Mouse (Mus musculus) forebrain, embryonic 16.5 days (tissue): ENCODE measurements around the gene Scg5. TPM values are rescaled to one million over a fixed set of nuclear protein-coding genes. Genes with fewer than 3 reads are reported as not detected.

Experiments used
- ATAC-seq: fragments of 200-750 bp; cut with Nextera tagmentation; 2 replicates; pipeline ENCODE4 v1.8.0; 2017; ENCODE audit warnings: mild to moderate bottlenecking, moderate library complexity
- H3K27ac ChIP-seq: fragments of 300-500 bp; sonication (generic); 2 replicates; pipeline ENCODE4 v1.5.1; 2014; ENCODE audit warnings: low read length, control low read depth
- H3K27me3 ChIP-seq: fragments of 300-500 bp; sonication (generic); replicated peaks from 2 replicates; pipeline ENCODE4 v1.6.1; 2014; ENCODE audit warnings: low read length; ENCODE audit not compliant: control insufficient read depth, insufficient read depth
- H3K36me3 ChIP-seq: fragments of 300-500 bp; sonication (generic); 2 replicates; pipeline ENCODE4 v1.6.1; 2014; ENCODE audit not compliant: control insufficient read depth, insufficient read depth
- H3K4me1 ChIP-seq: fragments of 300-500 bp; sonication (generic); replicated peaks from 2 replicates; pipeline ENCODE4 v1.6.1; 2014; ENCODE audit warnings: low read length; ENCODE audit not compliant: control insufficient read depth, insufficient read depth
- H3K4me2 ChIP-seq: fragments of 300-500 bp; sonication (generic); 2 replicates; pipeline ENCODE4 v1.6.1; 2014; ENCODE audit warnings: mild to moderate bottlenecking, low read length, control low read depth
- H3K4me3 ChIP-seq: fragments of 300-500 bp; sonication (generic); replicated peaks from 2 replicates; pipeline ENCODE4 v1.5.1; 2014; ENCODE audit warnings: mild to moderate bottlenecking, low read length, control low read depth
- H3K9ac ChIP-seq: fragments of 300-500 bp; sonication (generic); replicated peaks from 2 replicates; pipeline ENCODE4 v1.6.1; 2014; ENCODE audit warnings: low read depth, low read length, control low read depth
- H3K9me3 ChIP-seq: fragments of 300-500 bp; sonication (generic); 2 replicates; pipeline ENCODE4 v1.6.1; 2016; ENCODE audit warnings: low read length; ENCODE audit not compliant: control insufficient read depth
- WGBS: fragments of 180-500 bp; shearing (Covaris S2); extraction: QIAGEN DNeasy Blood & Tissue Kit; methylation state at CpG from one replicate; pipeline ENCODE4 v1.1.7; 2014; 5-methylcytosine and 5-hydroxymethylcytosine counted together
- polyA plus RNA-seq: library from polyadenylated mRNA; unstranded; fragments of >200 nt; fragmentation: Nextera tagmentation; extraction: Ambion mirVana; gene quantifications from 2 replicates; pipeline ENCODE4 v1.2.1, GENCODE M21; 2015

The Scg5 gene
- polyA plus RNA-seq, result 205 and 220 TPM in 2 replicates

- Histone ChIP-seq H3K27ac (peak within 1 kb of the TSS; percentile 99), H3K36me3 (no peaks in the 10 kb centered on the region; the same call in 1 of the 2 replicates), H3K4me3 (peak within 1 kb of the TSS; percentile 73), H3K27me3 (no peaks in the 10 kb centered on the region), H3K9me3 (no peaks in the 10 kb centered on the region), H3K4me1 (peaks cover 40% of the 10 kb centered on the region), H3K9ac (peak within 1 kb of the TSS; percentile 91), H3K4me2 (peak within 1 kb of the TSS; percentile 71)
- ATAC-seq, result peak; percentile 95
- WGBS, result 9% methylated on average over 23 of the region's 23 CpGs
These were observed at the start of gene Scg5 for GRCm38 (mm10) chr2:113828943-113829882. Gene Scg5 (minus strand): TSS chr2:113829121.

GRCm38 (mm10) chr2:113870115-113870514 lies 41.2 kb upstream of the Scg5 start:
- no peak overlapping the region for H3K4me2 ChIP-seq
- no peaks in the 10 kb centered on the region for H3K27me3 ChIP-seq
- ATAC-seq, result no peak
- H3K4me3 ChIP-seq, result no peak overlapping the region
- 87% methylated on average over 1 of the region's 1 CpGs for WGBS
- no peak overlapping the region for H3K27ac ChIP-seq
- H3K4me1 ChIP-seq, result no peaks in the 10 kb centered on the region
- no peak overlapping the region for H3K9ac ChIP-seq
- no peaks in the 10 kb centered on the region for H3K9me3 ChIP-seq
- H3K36me3 ChIP-seq, result no peaks in the 10 kb centered on the region

- H3K4me3 ChIP-seq, result no peak overlapping the region
- no peaks in the 10 kb centered on the region for H3K9me3 ChIP-seq
- no peaks in the 10 kb centered on the region for H3K36me3 ChIP-seq
- no peaks in the 10 kb centered on the region for H3K27me3 ChIP-seq
- no peak overlapping the region for H3K27ac ChIP-seq
- WGBS, result 78% methylated on average over 4 of the region's 4 CpGs
- no peaks in the 10 kb centered on the region for H3K4me1 ChIP-seq
- no peak overlapping the region for H3K9ac ChIP-seq
- ATAC-seq, result no peak
- H3K4me2 ChIP-seq, result no peak overlapping the region
These were observed 39.5 kb upstream of the Scg5 start for GRCm38 (mm10) chr2:113868404-113868803.

- no peak overlapping the region for H3K4me3 ChIP-seq
- no peak overlapping the region for H3K9ac ChIP-seq
- H3K27ac ChIP-seq, result no peak overlapping the region
- H3K27me3 ChIP-seq, result no peaks in the 10 kb centered on the region
- H3K4me1 ChIP-seq, result no peaks in the 10 kb centered on the region
- H3K9me3 ChIP-seq, result no peaks in the 10 kb centered on the region
- 49% methylated on average over 2 of the region's 2 CpGs for WGBS
- H3K4me2 ChIP-seq, result no peak overlapping the region
- no peak for ATAC-seq
- no peaks in the 10 kb centered on the region for H3K36me3 ChIP-seq
These were observed 37.2 kb upstream of the Scg5 start for GRCm38 (mm10) chr2:113866155-113866554.

GRCm38 (mm10) chr2:113849141-113849540 lies 20.2 kb upstream of the Scg5 start:
- peak; percentile 72 for ATAC-seq
- Histone ChIP-seq H3K36me3 (no peaks in the 10 kb centered on the region), H3K4me3 (peak overlapping the region; percentile 85), H3K27ac (peak overlapping the region; percentile 52), H3K9me3 (no peaks in the 10 kb centered on the region), H3K4me1 (peaks cover 16% of the 10 kb centered on the region), H3K9ac (peak overlapping the region; percentile 70), H3K27me3 (no peaks in the 10 kb centered on the region), H3K4me2 (peak overlapping the region; percentile 94)
- WGBS, result 0% methylated on average over 3 of the region's 3 CpGs

- H3K9me3 ChIP-seq, result no peaks in the 10 kb centered on the region
- peak within 1 kb of the TSS; percentile 85 for H3K4me3 ChIP-seq
- peak within 1 kb of the TSS; percentile 94 for H3K4me2 ChIP-seq
- H3K36me3 ChIP-seq, result no peaks in the 10 kb centered on the region
- peak within 1 kb of the TSS; percentile 84 for H3K27ac ChIP-seq
- H3K4me1 ChIP-seq, result peaks cover 16% of the 10 kb centered on the region
- H3K9ac ChIP-seq, result peak within 1 kb of the TSS; percentile 70
- ATAC-seq, result peak; percentile 97
- H3K27me3 ChIP-seq, result no peaks in the 10 kb centered on the region
- WGBS, result under 1% methylated on average over 48 of the region's 48 CpGs
These were observed 19.6 kb upstream of the Scg5 start, which contains the start of gene Arhgap11a for GRCm38 (mm10) chr2:113848245-113849121. Gene Arhgap11a (minus strand): TSS chr2:113848661.

- Histone ChIP-seq H3K36me3 (no peaks in the 10 kb centered on the region), H3K27me3 (no peaks in the 10 kb centered on the region), H3K4me2 (peak overlapping the region; percentile 94), H3K9ac (peak overlapping the region; percentile 70), H3K4me3 (peak overlapping the region; percentile 85), H3K9me3 (no peaks in the 10 kb centered on the region), H3K4me1 (peaks cover 16% of the 10 kb centered on the region), H3K27ac (no peak overlapping the region)
- no peak for ATAC-seq
- WGBS, result under 1% methylated on average over 24 of the region's 24 CpGs
These were observed 18.8 kb upstream of the Scg5 start for GRCm38 (mm10) chr2:113847678-113848244.

GRCm38 (mm10) chr2:113845081-113845480 lies 16.2 kb upstream of the Scg5 start:
- WGBS, result 63% methylated on average over 4 of the region's 4 CpGs
- Histone ChIP-seq H3K4me1 (peaks cover 16% of the 10 kb centered on the region), H3K9me3 (no peaks in the 10 kb centered on the region), H3K4me3 (no peak overlapping the region), H3K4me2 (no peak overlapping the region), H3K27me3 (no peaks in the 10 kb centered on the region), H3K27ac (no peak overlapping the region), H3K36me3 (no peaks in the 10 kb centered on the region), H3K9ac (no peak overlapping the region)
- no peak for ATAC-seq
